Mouse (Mus musculus) stomach, embryonic 16.5 days (tissue): Measurements from ENCODE around the gene Sufu. TPM values are rescaled to one million over a fixed set of nuclear protein-coding genes. Genes with fewer than 3 reads are reported as not detected.
A peak's percentile ranks its signal among the peaks of the same experiment; 100 is the strongest.

Source experiments
- ATAC-seq: fragments of 200-750 bp; cut with Nextera tagmentation; 2 replicates; pipeline ENCODE4 v1.8.0; 2017; ENCODE audit warnings: moderate number of reproducible peaks, moderate TSS enrichment; ENCODE audit not compliant: insufficient read depth, low FRiP score
- H3K27ac ChIP-seq: fragments of 300-500 bp; sonication (generic); 2 replicates; pipeline ENCODE4 v1.5.1; 2014; ENCODE audit warnings: low read length
- H3K27me3 ChIP-seq: fragments of 300-500 bp; sonication (generic); 2 replicates; pipeline ENCODE4 v1.6.1; 2014; ENCODE audit warnings: low read length, control low read depth, mixed read lengths; ENCODE audit not compliant: control insufficient read depth, insufficient read depth
- H3K36me3 ChIP-seq: fragments of 300-500 bp; sonication (generic); 2 replicates; pipeline ENCODE4 v1.6.1; 2014; ENCODE audit warnings: low read length; ENCODE audit not compliant: control insufficient read depth, insufficient read depth
- H3K4me1 ChIP-seq: fragments of 300-500 bp; sonication (generic); 2 replicates; pipeline ENCODE4 v1.6.1; 2014; ENCODE audit warnings: low read length, control low read depth, mixed read lengths; ENCODE audit not compliant: control insufficient read depth, insufficient read depth
- H3K4me2 ChIP-seq: fragments of 300-500 bp; sonication (generic); 2 replicates; pipeline ENCODE4 v1.6.1; 2014; ENCODE audit warnings: low read depth, low read length, mixed read lengths
- H3K4me3 ChIP-seq: fragments of 300-500 bp; sonication (generic); replicated peaks from 2 replicates; pipeline ENCODE4 v1.5.1; 2014; ENCODE audit warnings: mild to moderate bottlenecking, low read length
- H3K9ac ChIP-seq: fragments of 300-500 bp; sonication (generic); 2 replicates; pipeline ENCODE4 v1.6.1; 2014; ENCODE audit warnings: low read length
- H3K9me3 ChIP-seq: fragments of 300-500 bp; sonication (generic); replicated peaks from 2 replicates; pipeline ENCODE4 v1.6.1; 2016; ENCODE audit warnings: low read length, control low read depth; ENCODE audit not compliant: control insufficient read depth
- WGBS: fragments of 180-500 bp; shearing (Covaris S2); extraction: QIAGEN DNeasy Blood & Tissue Kit; methylation state at CpG from one replicate; pipeline ENCODE4 v1.1.7; 2014; 5-methylcytosine and 5-hydroxymethylcytosine counted together
- polyA plus RNA-seq: library from polyadenylated mRNA; unstranded; fragments of >200 nt; fragmentation: Nextera tagmentation; extraction: Ambion mirVana; gene quantifications from 2 replicates; pipeline ENCODE4 v1.2.1, GENCODE M21; 2015

Gene Sufu
- polyA plus RNA-seq, 1 experiment from 2014 or later, result 26.4 TPM

DNA sequence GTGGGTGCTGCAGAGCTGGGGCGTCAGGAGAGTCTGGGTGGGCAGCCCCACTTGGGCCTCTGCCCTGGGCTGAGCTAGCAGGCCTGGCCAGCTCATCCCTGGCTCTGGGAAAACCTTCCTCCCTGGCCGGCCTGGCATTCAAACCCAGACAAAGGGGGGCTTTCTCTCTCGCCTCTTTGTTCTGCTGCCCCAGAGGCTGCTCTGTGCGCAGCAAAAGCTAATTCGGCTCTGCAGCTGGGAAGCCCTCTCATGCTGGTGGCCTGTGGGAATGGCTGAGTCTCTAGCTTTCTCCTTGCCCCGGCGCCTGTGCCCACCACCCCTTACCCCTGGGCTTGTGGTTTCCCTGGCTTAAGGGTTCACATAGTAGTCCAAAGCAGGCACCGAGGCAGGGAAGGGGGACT, 110.5 kb downstream of the Sufu start:
- H3K4me2 ChIP-seq, result peak overlapping the region; percentile 93; the same call in 1 of the 2 replicates
- no peak overlapping the region for H3K4me3 ChIP-seq
- peaks cover 71% of the 10 kb centered on the region for H3K4me1 ChIP-seq
- no peaks in the 10 kb centered on the region for H3K36me3 ChIP-seq
- ATAC-seq, result no peak
- 71% methylated on average over 8 of the region's 8 CpGs for WGBS
- no peaks in the 10 kb centered on the region for H3K9me3 ChIP-seq
- peak overlapping the region; percentile 56 for H3K27ac ChIP-seq
- peak overlapping the region; percentile 53; the same call in 1 of the 2 replicates for H3K9ac ChIP-seq
- no peaks in the 10 kb centered on the region for H3K27me3 ChIP-seq

DNA sequence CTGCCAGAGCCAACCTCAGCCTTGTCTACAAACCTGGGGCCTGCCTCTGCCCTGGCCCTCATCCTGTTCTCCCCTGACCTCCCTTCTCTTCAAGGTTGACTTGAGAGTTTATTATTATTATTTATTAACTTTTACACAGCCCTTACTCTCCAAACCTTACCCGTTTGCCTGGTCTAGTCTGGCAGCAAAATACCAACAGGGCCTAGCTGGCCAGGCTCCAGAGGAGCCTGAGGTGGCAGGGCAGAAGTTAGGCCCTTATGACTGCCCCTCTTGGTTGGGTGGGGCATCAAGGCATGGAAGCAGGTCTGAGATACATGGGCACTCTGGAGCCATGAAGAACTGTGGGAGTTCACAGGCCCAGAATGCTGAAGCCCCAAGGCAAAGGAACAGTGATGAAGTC, 111.1 kb downstream of the Sufu start:
- peaks cover 1% of the 10 kb centered on the region for H3K36me3 ChIP-seq
- peaks cover 71% of the 10 kb centered on the region for H3K4me1 ChIP-seq
- no peak for ATAC-seq
- H3K4me2 ChIP-seq, result no peak overlapping the region
- peak overlapping the region; percentile 80 for H3K27ac ChIP-seq
- no peak overlapping the region for H3K4me3 ChIP-seq
- WGBS, result 59% methylated on average over 1 of the region's 1 CpGs
- no peaks in the 10 kb centered on the region for H3K9me3 ChIP-seq
- peak overlapping the region; percentile 22; the same call in 1 of the 2 replicates for H3K9ac ChIP-seq
- no peaks in the 10 kb centered on the region for H3K27me3 ChIP-seq

DNA sequence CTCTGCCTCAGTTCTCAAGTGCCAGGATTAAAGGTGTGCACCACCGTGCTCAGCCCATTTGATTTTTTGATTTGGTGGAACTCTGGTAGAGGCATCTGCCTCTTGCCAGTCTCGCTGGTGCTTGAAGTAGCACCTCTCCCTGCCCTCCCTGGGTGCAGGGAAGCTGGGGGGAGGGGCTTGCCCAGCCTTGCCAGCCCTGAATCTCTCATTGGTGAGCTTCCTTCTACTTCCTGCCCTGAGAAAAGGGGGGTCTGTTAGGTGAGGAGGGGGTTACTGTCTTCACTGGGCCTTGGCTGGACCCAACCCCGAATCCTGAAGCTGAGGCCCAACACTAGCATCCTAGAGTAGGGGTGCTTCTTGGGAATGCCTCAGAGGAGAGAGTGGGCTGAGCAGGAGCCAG, 112.0 kb downstream of the Sufu start:
- Histone ChIP-seq H3K36me3 (peaks cover 7% of the 10 kb centered on the region), H3K4me3 (no peak overlapping the region), H3K27me3 (no peaks in the 10 kb centered on the region), H3K9ac (peak overlapping the region; percentile 33; the same call in 1 of the 2 replicates), H3K4me1 (peaks cover 71% of the 10 kb centered on the region), H3K9me3 (no peaks in the 10 kb centered on the region), H3K4me2 (no peak overlapping the region; the same call in 1 of the 2 replicates), H3K27ac (peak overlapping the region; percentile 80)
- no peak for ATAC-seq
- WGBS, result 42% methylated on average over 3 of the region's 3 CpGs

DNA sequence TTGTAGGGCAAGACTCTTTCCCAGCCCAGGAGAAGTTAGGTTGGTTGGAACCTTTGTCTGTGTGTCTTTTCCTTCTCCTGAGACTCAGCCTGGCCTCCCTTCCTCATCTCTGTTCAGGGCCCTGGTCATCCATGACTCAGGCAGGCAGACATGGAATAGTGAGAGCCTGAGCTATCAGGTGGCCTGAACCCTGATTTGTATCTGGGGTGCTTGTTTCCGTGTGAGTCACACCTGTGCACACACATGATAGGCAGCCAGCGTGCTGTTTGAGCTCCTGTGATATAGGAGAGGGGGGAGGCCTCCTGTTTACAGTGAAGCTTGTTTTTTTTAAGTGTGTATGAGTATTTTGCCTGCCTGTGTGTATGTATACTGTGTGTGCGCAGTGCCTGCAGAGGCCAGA, 112.5 kb downstream of the Sufu start:
- H3K4me3 ChIP-seq, result no peak overlapping the region
- peak; percentile 45; the same call in 1 of the 2 replicates for ATAC-seq
- H3K4me2 ChIP-seq, result no peak overlapping the region
- H3K9me3 ChIP-seq, result no peaks in the 10 kb centered on the region
- H3K27ac ChIP-seq, result peak overlapping the region; percentile 80
- 55% methylated on average over 3 of the region's 3 CpGs for WGBS
- peaks cover 11% of the 10 kb centered on the region for H3K36me3 ChIP-seq
- peaks cover 71% of the 10 kb centered on the region for H3K4me1 ChIP-seq
- peak overlapping the region; percentile 33; the same call in 1 of the 2 replicates for H3K9ac ChIP-seq
- H3K27me3 ChIP-seq, result no peaks in the 10 kb centered on the region

DNA sequence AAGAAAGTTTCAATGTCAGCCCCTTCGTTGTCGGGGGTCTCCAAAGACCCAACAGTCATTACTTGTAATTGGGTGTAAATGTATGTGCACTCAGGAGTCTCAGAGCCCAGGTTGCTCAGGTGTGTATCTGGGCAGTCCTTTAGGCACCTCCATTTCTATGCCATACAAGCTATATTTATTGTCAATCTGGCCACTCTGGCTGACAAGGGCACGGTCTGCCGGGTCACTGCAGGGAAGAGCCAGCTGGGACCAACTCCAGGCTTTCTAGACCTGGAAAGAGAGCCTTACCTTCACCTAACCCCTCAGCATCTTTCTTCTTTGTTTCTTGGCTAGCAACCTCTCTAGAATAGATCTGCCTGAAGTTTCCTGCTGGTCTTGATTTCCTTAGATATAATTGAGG, 113.0 kb downstream of the Sufu start:
- no peak overlapping the region for H3K4me2 ChIP-seq
- peak overlapping the region; percentile 80 for H3K27ac ChIP-seq

DNA sequence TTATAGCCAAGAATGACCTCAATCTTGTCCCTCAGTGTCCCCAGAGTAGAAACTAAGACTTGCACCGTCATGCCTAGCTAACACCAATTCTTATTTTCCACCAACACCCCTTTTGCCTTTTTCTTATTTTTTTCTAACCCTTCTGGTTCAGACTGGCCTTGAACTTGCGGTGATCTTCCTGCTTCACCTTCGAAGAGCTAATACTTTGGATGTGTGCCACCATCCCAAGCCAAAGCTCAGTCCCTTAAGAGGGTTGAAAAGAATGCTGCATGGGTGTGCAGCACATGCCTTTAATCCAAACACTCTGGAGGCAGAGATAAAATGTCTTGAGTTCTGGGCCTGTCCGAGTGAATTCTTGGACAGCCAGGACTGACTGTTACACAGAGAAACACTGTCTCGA, 113.7 kb downstream of the Sufu start:
- Histone ChIP-seq H3K9ac (no peak overlapping the region), H3K27ac (peak overlapping the region; percentile 80), H3K4me1 (peaks cover 61% of the 10 kb centered on the region), H3K4me3 (no peak overlapping the region), H3K9me3 (no peaks in the 10 kb centered on the region), H3K36me3 (peaks cover 23% of the 10 kb centered on the region), H3K4me2 (no peak overlapping the region), H3K27me3 (no peaks in the 10 kb centered on the region)
- 53% methylated on average over 5 of the region's 5 CpGs for WGBS
- no peak for ATAC-seq

More for the DNA sequence above, 113.0 kb downstream of the Sufu start:
- Histone ChIP-seq H3K9ac (no peak overlapping the region), H3K9me3 (no peaks in the 10 kb centered on the region), H3K36me3 (peaks cover 17% of the 10 kb centered on the region), H3K4me3 (no peak overlapping the region), H3K4me1 (peaks cover 68% of the 10 kb centered on the region), H3K27me3 (no peaks in the 10 kb centered on the region)
- 73% methylated on average over 4 of the region's 4 CpGs for WGBS
- ATAC-seq, result no peak

DNA sequence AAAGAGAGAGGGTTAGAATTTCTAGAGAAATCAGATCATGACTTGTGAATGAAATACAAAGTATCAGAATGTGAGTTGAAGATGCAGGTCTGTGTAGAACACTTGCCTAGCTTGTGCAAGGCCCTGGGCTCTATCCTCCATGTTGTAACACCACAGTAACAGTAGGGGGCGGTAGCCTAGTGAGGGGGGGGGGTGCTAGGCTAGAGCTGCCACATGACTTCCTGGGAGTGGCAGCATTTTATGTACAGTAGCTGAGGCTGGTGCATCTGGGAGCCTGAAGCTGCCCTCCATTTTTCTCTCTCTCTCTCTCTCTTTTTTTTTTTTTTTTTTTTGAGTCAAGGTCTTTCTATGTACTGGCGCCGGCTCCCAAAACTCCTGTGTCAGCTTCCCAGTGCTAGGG, 114.1 kb downstream of the Sufu start:
- Histone ChIP-seq H3K9ac (no peak overlapping the region), H3K27me3 (no peaks in the 10 kb centered on the region), H3K4me1 (peaks cover 57% of the 10 kb centered on the region), H3K27ac (peak overlapping the region; percentile 80), H3K4me3 (no peak overlapping the region), H3K4me2 (no peak overlapping the region), H3K9me3 (no peaks in the 10 kb centered on the region), H3K36me3 (peaks cover 26% of the 10 kb centered on the region)
- 47% methylated on average over 3 of the region's 3 CpGs for WGBS
- ATAC-seq, result no peak

DNA sequence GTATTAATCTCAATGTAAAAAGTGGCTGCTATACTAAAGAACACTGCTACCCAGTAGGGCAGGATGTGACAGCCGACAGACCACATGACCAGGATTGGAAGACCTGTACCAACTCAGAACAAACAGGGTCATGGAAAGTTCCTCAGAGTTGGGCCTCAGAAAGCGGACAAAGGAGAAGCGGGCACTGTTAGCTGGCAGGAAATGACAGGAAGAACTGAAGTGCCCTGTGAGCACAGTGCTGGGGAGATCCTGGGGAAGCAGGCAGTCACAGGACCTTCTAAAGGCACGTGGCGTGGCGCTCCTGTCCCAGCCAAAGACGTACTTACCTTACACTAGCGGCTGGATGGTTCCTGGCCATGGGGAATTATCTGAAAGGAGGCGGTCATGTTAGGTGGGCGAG, 114.6 kb downstream of the Sufu start:
- Histone ChIP-seq H3K9ac (no peak overlapping the region), H3K9me3 (no peaks in the 10 kb centered on the region), H3K4me2 (no peak overlapping the region), H3K4me1 (peaks cover 52% of the 10 kb centered on the region), H3K27ac (peak overlapping the region; percentile 80), H3K27me3 (no peaks in the 10 kb centered on the region), H3K36me3 (peaks cover 26% of the 10 kb centered on the region), H3K4me3 (no peak overlapping the region)
- no peak for ATAC-seq
- 67% methylated on average over 10 of the region's 10 CpGs for WGBS

DNA sequence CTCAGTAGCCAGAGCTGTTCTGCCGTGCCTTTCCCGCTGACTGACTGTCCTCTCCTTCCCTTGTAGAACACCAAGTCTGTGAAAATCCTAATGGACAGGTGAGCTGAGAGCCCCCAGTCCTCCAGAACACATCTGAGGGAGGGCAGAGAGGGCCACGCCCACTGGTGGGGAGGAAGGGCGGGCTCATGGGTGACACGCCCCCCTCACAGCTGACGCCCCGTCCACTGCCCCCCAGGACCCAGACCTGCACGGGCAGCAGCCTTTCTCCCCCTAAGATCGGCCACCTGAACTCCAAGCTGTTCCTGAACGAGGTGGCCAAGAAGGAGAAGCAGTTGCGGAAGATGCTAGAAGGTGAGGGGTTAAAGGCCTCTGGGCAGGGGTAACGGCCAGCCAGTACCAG, 117.7 kb downstream of the Sufu start:
- 76% methylated on average over 12 of the region's 12 CpGs for WGBS
- peaks cover 26% of the 10 kb centered on the region for H3K36me3 ChIP-seq
- no peak overlapping the region for H3K27ac ChIP-seq
- H3K4me3 ChIP-seq, result no peak overlapping the region
- no peaks in the 10 kb centered on the region for H3K27me3 ChIP-seq
- no peak overlapping the region for H3K4me2 ChIP-seq
- no peaks in the 10 kb centered on the region for H3K9me3 ChIP-seq
- H3K9ac ChIP-seq, result no peak overlapping the region
- no peak for ATAC-seq
- peaks cover 50% of the 10 kb centered on the region for H3K4me1 ChIP-seq
